Mouse (Mus musculus) C2C12 (cell line): ENCODE data around the gene C330021F23Rik.

Source experiments
- CTCF ChIP-seq: IDR thresholded peaks from one replicate; pipeline ENCODE4 v1.5.1; 2011; ENCODE audit not compliant: control insufficient read depth, insufficient read depth, insufficient read length
- MAX ChIP-seq: IDR thresholded peaks from one replicate; pipeline ENCODE4 v1.6.1; 2011; ENCODE audit warnings: mild to moderate bottlenecking, control low read depth
- MYOD1 ChIP-seq: IDR thresholded peaks from one replicate; pipeline ENCODE4 v1.6.1; 2011; ENCODE audit warnings: low read depth; ENCODE audit not compliant: control insufficient read depth, insufficient read length
- MYOG ChIP-seq: IDR thresholded peaks from one replicate; pipeline ENCODE4 v1.6.1; 2011; ENCODE audit not compliant: control insufficient read depth, insufficient read length; ENCODE audit errors: extremely low read depth
- USF1 ChIP-seq: IDR thresholded peaks from one replicate; pipeline ENCODE4 v1.6.1; 2011; ENCODE audit warnings: low read depth, mild to moderate bottlenecking, control low read depth, moderate library complexity

DNA sequence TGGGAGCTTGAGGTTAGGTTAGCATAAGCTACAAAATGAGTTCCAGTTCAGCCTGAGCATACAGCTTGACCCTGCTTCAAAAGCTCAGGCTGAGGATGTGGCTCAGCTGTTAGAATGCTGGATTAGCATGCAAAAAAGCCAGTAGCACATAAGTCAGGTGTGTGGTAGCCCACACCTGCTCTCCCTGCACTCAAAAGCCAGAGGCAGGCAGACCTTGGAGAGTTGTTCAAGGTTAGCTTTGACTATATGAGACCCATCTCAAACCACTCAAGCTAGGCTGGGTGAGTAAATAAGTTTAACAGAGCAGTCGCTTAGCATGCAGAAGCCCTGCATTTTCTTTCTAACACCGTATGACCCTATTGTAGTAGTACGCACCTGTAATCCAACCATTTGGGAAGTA is 6.8 kb downstream of the C330021F23Rik start:
- TF ChIP-seq CTCF, result no peak
- no peak for TF ChIP-seq MYOG
- no peak for TF ChIP-seq USF1
- no peak for TF ChIP-seq MYOD1
- TF ChIP-seq MAX, result no peak
